Mouse (Mus musculus): ENCODE results near the gene Shoc2. TPM values are rescaled to one million over a fixed set of nuclear protein-coding genes. Genes with fewer than 3 reads are reported as not detected.

The Shoc2 gene
- polyA plus RNA-seq, 1 experiment from 2014 or later, result 59.0 TPM

DNA sequence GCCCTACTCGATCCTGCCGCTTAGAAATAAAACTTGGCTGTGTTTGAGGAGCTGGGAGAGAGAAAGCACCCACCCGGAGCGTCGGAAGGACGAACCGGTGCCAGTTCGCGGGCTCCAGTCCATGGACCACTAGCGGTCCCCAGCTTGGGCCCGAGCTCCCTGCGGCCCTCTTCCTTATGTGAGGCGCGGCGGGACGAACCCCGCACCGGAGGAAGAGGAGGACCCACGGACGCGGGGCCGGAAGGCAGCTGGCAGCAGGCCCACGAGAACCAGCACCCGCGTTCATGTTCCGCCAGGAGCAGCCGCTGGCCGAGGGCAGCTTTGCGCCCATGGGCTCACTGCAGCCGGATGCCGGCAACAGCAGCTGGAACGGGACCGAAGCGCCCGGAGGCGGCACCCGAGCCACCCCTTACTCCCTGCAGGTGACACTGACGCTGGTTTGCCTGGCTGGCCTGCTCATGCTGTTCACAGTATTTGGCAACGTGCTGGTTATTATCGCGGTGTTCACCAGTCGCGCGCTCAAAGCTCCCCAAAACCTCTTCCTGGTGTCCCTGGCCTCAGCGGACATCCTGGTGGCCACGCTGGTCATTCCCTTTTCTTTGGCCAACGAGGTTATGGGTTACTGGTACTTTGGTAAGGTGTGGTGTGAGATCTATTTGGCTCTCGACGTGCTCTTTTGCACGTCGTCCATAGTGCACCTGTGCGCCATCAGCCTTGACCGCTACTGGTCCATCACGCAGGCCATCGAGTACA is 102.0 kb downstream of the Shoc2 start:
- Histone ChIP-seq H3K36me3 (no peaks in the 10 kb centered on the region), H3K9me3 (replicated peaks) (no peaks in the 10 kb centered on the region), H3K27ac (replicated peaks) (no peak overlapping the region), H3K27me3 (ENCODE audit: low read depth, poor library complexity, severe bottlenecking) (peaks cover 73% of the 10 kb centered on the region), H3K4me3 (peak overlapping the region; percentile 65), H3K4me1 (peaks cover 41% of the 10 kb centered on the region)
- 3% methylated on average over 55 of the region's 55 CpGs for WGBS
- peak; percentile 44 for DNase-seq (ENCODE audit: low spot score)

DNA sequence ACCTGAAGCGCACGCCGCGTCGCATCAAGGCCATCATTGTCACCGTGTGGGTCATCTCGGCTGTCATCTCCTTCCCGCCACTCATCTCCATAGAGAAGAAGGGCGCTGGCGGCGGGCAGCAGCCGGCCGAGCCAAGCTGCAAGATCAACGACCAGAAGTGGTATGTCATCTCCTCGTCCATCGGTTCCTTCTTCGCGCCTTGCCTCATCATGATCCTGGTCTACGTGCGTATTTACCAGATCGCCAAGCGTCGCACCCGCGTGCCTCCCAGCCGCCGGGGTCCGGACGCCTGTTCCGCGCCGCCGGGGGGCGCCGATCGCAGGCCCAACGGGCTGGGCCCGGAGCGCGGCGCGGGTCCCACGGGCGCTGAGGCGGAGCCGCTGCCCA is 102.6 kb downstream of the Shoc2 start:
- no peaks in the 10 kb centered on the region for H3K9me3 ChIP-seq (replicated peaks)
- H3K4me1 ChIP-seq, result peaks cover 40% of the 10 kb centered on the region
- 2% methylated on average over 46 of the region's 46 CpGs for WGBS
- peak overlapping the region; percentile 52; the same call in 1 of the 2 replicates for H3K27ac ChIP-seq (replicated peaks)
- peaks cover 79% of the 10 kb centered on the region for H3K27me3 ChIP-seq (ENCODE audit: low read depth, poor library complexity, severe bottlenecking)
- peak; percentile 44 for DNase-seq (ENCODE audit: low spot score)
- H3K4me3 ChIP-seq, result peak overlapping the region; percentile 65
- no peaks in the 10 kb centered on the region for H3K36me3 ChIP-seq

DNA sequence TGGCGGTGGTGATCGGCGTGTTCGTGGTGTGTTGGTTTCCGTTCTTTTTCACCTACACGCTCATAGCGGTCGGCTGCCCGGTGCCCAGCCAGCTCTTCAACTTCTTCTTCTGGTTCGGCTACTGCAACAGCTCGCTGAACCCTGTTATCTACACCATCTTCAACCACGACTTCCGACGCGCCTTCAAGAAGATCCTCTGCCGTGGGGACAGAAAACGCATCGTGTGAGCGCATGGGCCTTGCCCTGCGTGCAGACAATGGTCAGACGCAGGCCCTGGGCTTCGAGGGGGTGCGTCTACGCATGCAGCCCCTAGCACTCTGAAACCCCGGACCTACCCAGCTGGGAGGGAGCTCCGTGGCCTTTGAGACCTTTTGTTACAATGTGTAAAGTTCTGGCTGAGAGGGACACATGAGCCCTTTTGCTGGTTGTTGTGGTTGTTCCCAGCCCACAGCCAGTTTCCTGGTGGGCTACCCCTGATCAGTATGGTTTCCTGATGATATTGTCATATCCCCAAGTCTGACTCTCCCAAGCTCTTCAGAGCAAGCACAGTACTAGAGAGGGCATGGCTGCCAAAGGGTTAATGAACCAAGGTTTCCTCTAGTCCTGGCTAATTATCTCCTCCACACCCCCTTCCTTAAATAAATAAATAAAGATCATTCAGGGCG is 103.4 kb downstream of the Shoc2 start:
- peak overlapping the region; percentile 65 for H3K4me3 ChIP-seq
- H3K4me1 ChIP-seq, result peaks cover 40% of the 10 kb centered on the region
- DNase-seq (ENCODE audit: low spot score), result peak; percentile 43
- peak overlapping the region; percentile 52; the same call in 1 of the 2 replicates for H3K27ac ChIP-seq (replicated peaks)
- H3K36me3 ChIP-seq, result no peaks in the 10 kb centered on the region
- H3K27me3 ChIP-seq (ENCODE audit: low read depth, poor library complexity, severe bottlenecking), result peaks cover 80% of the 10 kb centered on the region
- 2% methylated on average over 27 of the region's 27 CpGs for WGBS
- no peaks in the 10 kb centered on the region for H3K9me3 ChIP-seq (replicated peaks)

DNA sequence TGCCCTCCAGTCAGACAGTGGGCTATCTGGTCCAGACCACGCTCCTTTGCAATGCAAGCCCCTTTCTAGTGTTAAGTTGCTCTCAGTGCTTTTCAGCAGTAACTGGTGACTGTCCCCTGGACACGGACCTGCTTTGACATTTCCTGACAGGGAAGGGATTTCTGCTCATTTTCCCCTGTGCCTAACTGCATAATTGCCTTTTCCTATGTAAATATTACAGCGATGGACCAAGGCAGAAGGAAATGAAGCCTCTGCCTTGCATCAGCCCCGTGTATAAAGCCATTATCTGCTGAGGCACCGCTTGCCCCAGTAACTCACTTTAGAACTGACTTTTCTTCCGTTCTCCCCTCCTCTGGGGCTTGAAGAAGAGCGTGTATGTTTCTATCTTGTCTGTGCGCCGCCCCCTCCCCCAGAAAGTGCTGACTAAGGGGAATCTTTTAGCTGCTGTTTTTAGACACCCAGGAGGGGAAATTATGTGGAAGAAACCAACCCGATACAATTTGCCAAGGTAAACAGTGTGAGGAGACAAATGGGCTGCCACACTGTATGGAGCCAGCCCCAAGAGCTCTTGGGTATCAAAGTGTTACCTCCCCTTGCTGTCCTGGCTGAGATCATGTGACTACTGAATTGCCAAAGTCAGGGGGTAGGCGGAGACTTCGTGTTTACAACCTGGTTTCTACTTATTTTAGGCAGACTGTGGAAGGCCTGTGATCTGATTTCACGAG is 104.2 kb downstream of the Shoc2 start:
- Histone ChIP-seq H3K27me3 (ENCODE audit: low read depth, poor library complexity, severe bottlenecking) (peaks cover 77% of the 10 kb centered on the region), H3K4me1 (peaks cover 40% of the 10 kb centered on the region), H3K27ac (replicated peaks) (no peak overlapping the region), H3K9me3 (replicated peaks) (no peaks in the 10 kb centered on the region), H3K36me3 (no peaks in the 10 kb centered on the region), H3K4me3 (no peak overlapping the region)
- peak; percentile 21 for DNase-seq (ENCODE audit: low spot score)
- 8% methylated on average over 13 of the region's 13 CpGs for WGBS

DNA sequence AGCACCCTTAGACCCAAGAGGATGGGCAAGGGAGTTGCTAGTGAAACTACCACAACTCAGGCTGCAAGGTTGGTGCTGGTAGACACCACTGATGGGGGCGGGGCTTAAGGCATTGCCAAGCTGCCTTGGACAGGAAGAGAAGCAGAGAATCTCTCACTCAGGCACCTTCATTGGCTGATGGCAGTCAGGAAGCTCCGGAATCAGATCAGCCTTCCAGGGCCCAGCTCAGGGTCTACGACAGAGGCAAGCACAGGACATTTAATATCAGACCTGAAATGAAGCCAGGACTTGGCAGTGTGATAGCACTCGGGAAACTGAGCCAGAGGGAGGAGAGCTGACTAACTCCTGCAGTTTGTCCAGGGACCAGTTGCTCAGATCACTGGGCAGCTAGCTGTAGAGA is 107.5 kb downstream of the Shoc2 start:
- no peaks in the 10 kb centered on the region for H3K9me3 ChIP-seq (replicated peaks)
- DNase-seq (ENCODE audit: low spot score), result no peak
- H3K4me3 ChIP-seq, result no peak overlapping the region
- H3K4me1 ChIP-seq, result peaks cover 22% of the 10 kb centered on the region
- H3K27ac ChIP-seq (replicated peaks), result no peak overlapping the region
- no peaks in the 10 kb centered on the region for H3K36me3 ChIP-seq
- 72% methylated on average over 4 of the region's 4 CpGs for WGBS
- peaks cover 52% of the 10 kb centered on the region for H3K27me3 ChIP-seq (ENCODE audit: low read depth, poor library complexity, severe bottlenecking)

DNA sequence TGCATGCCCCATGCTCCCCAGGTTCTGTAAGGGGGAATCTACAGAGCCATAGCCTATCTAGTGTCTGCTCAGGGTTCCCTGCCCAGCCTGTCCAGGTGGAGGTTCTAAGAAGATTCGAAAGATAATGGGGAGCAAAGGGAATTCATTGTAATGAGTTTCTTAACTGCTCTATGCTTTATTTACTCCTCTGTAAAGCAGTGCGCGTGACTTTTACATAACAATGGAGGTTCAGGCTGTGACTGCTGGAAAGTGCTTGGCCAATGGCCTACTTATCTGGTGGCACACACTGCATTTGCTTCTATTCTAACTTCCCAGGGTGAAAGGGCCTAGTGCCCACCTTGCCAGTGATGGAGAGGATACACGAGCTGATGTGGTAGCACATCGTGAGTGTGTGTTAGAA is 111.7 kb downstream of the Shoc2 start:
- Histone ChIP-seq H3K4me3 (no peak overlapping the region), H3K36me3 (no peaks in the 10 kb centered on the region), H3K27me3 (ENCODE audit: low read depth, poor library complexity, severe bottlenecking) (peaks cover 10% of the 10 kb centered on the region), H3K9me3 (replicated peaks) (no peaks in the 10 kb centered on the region), H3K4me1 (peaks cover 5% of the 10 kb centered on the region), H3K27ac (replicated peaks) (no peak overlapping the region)
- WGBS, result 56% methylated on average over 5 of the region's 5 CpGs
- no peak for DNase-seq (ENCODE audit: low spot score)

DNA sequence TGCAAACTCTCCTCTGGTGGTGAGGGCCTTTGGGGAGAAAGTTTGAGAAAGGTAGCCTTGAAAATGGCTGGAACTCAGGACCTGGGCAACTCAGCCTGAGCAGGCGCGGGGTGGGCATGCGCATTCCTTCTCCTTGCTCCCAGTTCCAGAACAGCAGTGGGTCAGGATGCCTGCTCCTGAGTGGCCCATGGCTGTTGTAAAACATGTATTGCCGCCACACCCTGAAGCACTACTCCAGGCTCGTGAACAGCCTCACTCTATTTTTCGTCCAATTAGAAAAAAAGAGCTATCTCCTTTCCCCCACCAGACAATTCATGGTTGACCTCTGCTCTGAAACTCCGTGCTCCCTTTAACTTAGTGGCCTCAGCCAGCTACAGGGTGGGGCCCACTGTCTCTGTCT is 124.3 kb downstream of the Shoc2 start:
- Histone ChIP-seq H3K27me3 (ENCODE audit: low read depth, poor library complexity, severe bottlenecking) (no peaks in the 10 kb centered on the region), H3K9me3 (replicated peaks) (no peaks in the 10 kb centered on the region), H3K36me3 (no peaks in the 10 kb centered on the region), H3K27ac (replicated peaks) (no peak overlapping the region), H3K4me1 (no peaks in the 10 kb centered on the region), H3K4me3 (no peak overlapping the region)
- DNase-seq (ENCODE audit: low spot score), result no peak
- WGBS, result 93% methylated on average over 7 of the region's 7 CpGs

DNA sequence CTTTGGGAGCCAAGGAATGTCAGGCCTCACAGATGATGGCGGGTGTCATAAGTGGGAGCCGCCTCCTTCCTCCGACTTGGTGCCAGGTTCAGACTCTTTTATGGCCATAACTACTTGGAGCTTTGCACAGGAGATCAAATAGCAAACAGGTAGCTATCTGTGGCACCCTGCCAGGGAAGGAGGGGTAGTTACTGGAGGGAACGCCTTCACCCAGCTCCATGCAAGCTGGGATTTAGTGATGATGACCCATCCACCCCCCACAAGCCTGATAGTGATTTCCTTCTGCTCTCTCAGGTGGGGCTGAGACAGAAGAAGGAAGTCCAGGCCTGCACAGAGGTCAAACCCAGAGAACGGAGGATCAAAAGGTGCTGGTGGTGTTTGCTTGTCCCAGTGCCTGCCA is 126.4 kb downstream of the Shoc2 start:
- H3K4me1 ChIP-seq, result no peaks in the 10 kb centered on the region
- WGBS, result 89% methylated on average over 5 of the region's 5 CpGs
- no peaks in the 10 kb centered on the region; the same call in 1 of the 2 replicates for H3K27me3 ChIP-seq (ENCODE audit: low read depth, poor library complexity, severe bottlenecking)
- no peak overlapping the region for H3K27ac ChIP-seq (replicated peaks)
- H3K4me3 ChIP-seq, result no peak overlapping the region
- no peaks in the 10 kb centered on the region for H3K36me3 ChIP-seq
- DNase-seq (ENCODE audit: low spot score), result no peak
- H3K9me3 ChIP-seq (replicated peaks), result no peaks in the 10 kb centered on the region

DNA sequence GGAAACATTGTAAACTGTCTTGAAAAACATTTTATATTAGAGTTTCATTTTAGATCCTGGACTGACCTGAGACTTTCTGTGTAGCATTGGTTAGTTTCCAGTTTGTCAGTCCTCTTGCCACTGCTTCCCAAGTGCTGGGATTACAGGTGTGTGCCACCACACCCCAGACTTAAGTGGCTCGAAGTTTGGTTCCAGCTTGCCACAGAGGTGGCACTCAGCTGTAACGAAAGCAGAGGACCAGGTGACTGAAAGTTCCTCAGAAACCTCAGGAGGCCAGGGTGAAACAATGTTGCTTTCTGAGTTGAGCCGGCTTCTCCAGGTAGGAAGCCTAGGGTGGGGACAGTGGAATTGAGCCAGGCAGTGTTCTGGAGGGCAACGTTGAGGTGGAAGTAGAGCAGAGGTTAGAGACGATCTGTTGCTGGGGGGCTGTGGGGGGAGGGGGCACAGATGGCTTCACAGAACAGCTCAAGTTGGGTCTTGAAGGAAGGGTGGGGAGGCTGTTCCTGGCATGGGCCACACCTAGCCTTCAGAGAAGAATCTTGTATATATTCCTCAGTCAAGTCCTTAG is 128.2 kb downstream of the Shoc2 start:
- Histone ChIP-seq H3K4me3 (no peak overlapping the region), H3K36me3 (no peaks in the 10 kb centered on the region), H3K27ac (replicated peaks) (no peak overlapping the region), H3K4me1 (peaks cover 12% of the 10 kb centered on the region), H3K9me3 (replicated peaks) (no peaks in the 10 kb centered on the region), H3K27me3 (ENCODE audit: low read depth, poor library complexity, severe bottlenecking) (no peaks in the 10 kb centered on the region; the same call in 1 of the 2 replicates)
- 91% methylated on average over 5 of the region's 5 CpGs for WGBS
- no peak for DNase-seq (ENCODE audit: low spot score)

DNA sequence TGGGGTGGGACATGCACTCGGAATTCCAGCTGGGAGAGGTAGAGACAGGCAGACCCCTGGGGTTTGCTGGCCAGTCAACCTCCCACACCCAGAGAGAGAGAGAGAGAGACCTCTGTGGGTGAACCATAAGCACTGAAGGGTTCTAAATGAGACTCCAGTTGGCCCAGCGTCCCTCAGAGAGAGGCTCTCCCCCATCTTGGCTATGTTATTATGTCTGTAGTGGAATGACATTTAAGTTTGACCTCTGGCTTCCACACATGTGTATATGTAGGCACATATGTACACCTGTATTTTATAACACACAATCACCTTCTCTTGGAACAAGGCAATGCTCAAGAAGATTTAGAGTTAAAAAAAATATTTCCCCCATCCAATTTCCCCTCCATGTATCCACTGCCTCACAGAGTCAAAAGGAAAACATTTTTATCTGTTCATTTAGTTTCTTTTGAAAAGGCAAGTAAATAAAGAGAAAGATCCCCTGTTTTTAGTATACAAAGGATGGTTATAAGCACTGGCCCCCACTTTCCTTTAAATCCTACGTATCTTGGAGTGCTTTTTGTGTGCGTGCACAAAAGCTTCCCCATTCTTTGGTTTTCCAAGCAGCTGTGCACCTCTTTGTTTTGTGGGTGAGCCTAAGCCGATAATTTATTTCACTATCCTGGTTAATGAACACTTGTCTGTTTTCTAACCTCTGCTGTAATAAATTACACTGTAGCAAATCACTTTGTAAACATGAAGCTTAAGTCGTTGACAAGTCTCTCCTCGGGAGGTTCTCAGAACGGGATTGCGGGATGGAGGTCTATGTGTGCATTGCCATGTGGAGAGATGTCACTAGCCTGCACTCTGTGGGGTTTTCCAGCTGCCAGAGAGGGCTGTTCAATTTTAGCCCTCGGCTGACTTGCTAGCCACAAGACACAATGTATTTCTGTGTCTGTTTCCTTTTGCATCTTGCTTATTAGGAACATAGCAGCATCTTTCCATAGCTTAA is 132.6 kb downstream of the Shoc2 start:
- 41% methylated on average over 10 of the region's 10 CpGs for WGBS

DNA sequence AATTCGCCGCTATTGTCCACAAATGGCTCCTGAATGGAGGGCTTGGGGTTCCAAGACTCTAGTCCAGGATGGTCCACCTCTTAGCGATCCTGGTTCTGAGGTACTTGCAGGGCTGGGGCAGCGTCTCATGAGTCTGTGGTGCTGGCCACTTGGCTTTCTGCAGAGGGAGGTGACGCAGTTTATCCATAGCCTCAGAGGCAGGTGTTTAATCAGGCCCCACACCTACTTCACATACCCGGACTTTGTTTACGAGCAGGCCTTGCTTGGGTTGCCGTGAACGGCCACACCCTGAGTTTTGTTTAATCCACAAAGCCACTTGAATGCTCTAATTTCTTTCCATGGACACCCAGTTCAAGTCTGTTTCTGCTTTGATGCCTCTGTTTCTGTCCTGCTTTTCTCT is 137.2 kb downstream of the Shoc2 start:
- Histone ChIP-seq H3K4me1 (peaks cover 10% of the 10 kb centered on the region), H3K27me3 (ENCODE audit: low read depth, poor library complexity, severe bottlenecking) (peaks cover 5% of the 10 kb centered on the region; the same call in 1 of the 2 replicates), H3K27ac (replicated peaks) (no peak overlapping the region), H3K9me3 (replicated peaks) (no peaks in the 10 kb centered on the region), H3K4me3 (no peak overlapping the region), H3K36me3 (no peaks in the 10 kb centered on the region)
- WGBS, result 89% methylated on average over 9 of the region's 9 CpGs
- no peak for DNase-seq (ENCODE audit: low spot score)

More for the DNA sequence above, 132.6 kb downstream of the Shoc2 start:
- Histone ChIP-seq H3K4me3 (no peak overlapping the region), H3K27ac (replicated peaks) (no peak overlapping the region), H3K27me3 (ENCODE audit: low read depth, poor library complexity, severe bottlenecking) (peaks cover 5% of the 10 kb centered on the region; the same call in 1 of the 2 replicates), H3K4me1 (peaks cover 12% of the 10 kb centered on the region), H3K36me3 (no peaks in the 10 kb centered on the region), H3K9me3 (replicated peaks) (no peaks in the 10 kb centered on the region)
- no peak for DNase-seq (ENCODE audit: low spot score)

Measured in midbrain, embryonic 10.5 days (tissue).